Mouse (Mus musculus) lung, postnatal 4 days (tissue): ENCODE results near the gene Spink8.
"Not testable (repeated sequence)": the region's sequence is repeated elsewhere in the genome, so short reads cannot be mapped to it uniquely, and the experiment has no call there.

Experiments
- DNase-seq, 2 experiments: peaks; one replicate each; pipeline ENCODE4 v3.0.0; 2021

Spink8 gene

GRCm38 (mm10) chr9:109811980-109812379, at the start of gene Spink8:
Gene Spink8, plus strand, starts transcription at chr9:109812280.
- no peak for DNase-seq

DNA sequence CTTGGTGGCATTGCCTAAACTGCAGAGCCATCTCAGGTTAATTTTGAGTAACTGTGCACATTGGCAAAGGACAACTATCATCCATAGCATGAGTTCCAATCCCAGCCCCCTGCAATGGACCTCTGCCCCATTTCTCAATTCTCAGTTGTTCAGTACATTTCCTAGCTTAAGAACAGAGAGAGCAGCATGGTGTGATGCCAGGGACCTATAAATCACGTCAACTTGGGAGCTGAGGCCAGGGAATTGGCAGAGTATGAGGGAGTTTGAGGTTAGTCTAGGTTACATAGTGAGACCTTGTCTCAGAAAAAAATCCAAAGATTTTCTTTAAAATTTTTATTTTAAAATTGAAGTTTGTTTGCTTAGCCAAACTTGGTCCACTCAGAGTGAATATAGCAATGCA, 45.2 kb upstream of the Spink8 start:
- DNase-seq = not testable (repeated sequence)

GRCm38 (mm10) chr9:109790570-109790969, 21.5 kb upstream of the Spink8 start, which contains the start of gene Fbxw27:
Gene Fbxw27, minus strand, starts transcription at chr9:109790670.
- DNase-seq = not testable (repeated sequence)

GRCm38 (mm10) chr9:109795221-109795620, 16.9 kb upstream of the Spink8 start:
- DNase-seq = no peak

- no peak for DNase-seq
These were observed 16.3 kb upstream of the Spink8 start for GRCm38 (mm10) chr9:109795811-109796210.

- peak in 1 of 2 experiments; percentile 9 for DNase-seq
These were observed 14.0 kb upstream of the Spink8 start for GRCm38 (mm10) chr9:109798051-109798450.

- DNase-seq = not testable (repeated sequence)
These were observed 6.5 kb upstream of the Spink8 start for GRCm38 (mm10) chr9:109805596-109805995.

- DNase-seq = no peak
These were observed 5.8 kb upstream of the Spink8 start for GRCm38 (mm10) chr9:109806260-109806659.

DNA sequence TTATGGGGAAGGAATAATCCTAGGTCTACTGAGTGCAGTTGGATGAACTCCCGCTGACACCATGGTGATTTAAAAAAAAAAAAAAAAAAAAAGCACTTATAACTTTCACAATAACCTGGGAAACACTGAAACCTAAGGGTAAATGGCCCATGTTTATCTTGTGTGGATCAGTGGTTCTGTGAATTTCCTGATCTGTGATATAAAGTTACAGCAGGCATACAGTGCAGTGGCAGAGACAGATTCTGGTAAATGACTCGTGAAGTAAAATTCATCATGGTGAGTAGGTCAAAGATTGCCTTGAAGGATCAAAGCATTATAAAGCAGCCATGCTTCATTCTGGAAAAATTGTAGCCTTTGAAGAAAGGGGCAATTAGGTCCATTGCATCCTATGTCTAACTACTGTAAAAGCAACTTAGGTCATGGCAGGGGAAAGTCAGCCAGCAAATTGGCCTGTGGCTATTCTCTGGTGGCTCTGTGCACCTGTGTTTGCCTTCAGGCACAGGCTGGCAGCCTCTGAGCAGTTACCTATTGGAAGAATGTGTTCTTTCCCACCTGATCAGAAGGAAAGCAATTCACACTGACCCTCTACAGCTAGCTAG, 5.3 kb upstream of the Spink8 start:
- DNase-seq = no peak

DNA sequence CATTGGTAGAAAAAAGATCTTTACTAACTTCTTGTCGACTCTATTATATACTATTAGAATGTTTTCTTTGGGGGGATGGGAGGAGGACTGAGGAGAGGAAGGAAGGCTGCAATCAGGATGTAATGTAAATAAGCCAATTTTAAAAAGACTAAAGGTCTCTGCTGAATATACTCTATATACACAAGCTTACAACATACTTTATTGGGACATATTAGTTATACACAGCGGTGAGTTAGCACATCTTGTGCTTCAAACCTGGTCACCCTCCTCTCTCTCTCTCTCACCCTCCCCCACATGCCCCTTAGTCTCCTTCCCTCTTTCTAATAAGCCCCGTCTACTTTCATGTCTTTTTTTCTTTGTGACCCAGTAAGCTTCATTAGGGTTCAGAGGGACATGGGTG, 4.2 kb upstream of the Spink8 start:
- no peak for DNase-seq

DNA sequence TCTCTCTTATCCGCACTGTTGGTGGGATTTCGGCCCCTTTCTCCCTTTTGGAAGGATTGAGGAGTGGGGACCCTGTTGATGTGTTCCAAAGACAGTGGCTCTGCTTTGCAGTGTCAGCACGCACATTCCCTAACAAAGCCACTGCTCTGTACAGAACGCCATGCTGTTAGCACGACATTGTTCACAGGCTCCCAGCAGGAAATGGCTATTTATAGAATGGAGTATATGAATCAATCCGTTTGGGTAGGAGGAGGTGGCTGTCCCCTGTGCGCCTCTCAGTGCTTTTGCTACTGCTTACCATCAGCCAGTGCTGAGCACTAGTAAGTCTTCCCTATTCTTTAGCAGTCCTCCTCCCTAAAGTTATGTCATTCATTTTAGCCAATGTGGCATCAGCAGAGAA, 1.3 kb downstream of the Spink8 start:
- no peak for DNase-seq

- no peak for DNase-seq
These were observed 4.3 kb downstream of the Spink8 start for GRCm38 (mm10) chr9:109816341-109816740.

- DNase-seq = no peak
These were observed 13.7 kb downstream of the Spink8 start for GRCm38 (mm10) chr9:109825739-109826138.

- DNase-seq = no peak
These were observed 14.1 kb downstream of the Spink8 start for GRCm38 (mm10) chr9:109826181-109826580.

DNA sequence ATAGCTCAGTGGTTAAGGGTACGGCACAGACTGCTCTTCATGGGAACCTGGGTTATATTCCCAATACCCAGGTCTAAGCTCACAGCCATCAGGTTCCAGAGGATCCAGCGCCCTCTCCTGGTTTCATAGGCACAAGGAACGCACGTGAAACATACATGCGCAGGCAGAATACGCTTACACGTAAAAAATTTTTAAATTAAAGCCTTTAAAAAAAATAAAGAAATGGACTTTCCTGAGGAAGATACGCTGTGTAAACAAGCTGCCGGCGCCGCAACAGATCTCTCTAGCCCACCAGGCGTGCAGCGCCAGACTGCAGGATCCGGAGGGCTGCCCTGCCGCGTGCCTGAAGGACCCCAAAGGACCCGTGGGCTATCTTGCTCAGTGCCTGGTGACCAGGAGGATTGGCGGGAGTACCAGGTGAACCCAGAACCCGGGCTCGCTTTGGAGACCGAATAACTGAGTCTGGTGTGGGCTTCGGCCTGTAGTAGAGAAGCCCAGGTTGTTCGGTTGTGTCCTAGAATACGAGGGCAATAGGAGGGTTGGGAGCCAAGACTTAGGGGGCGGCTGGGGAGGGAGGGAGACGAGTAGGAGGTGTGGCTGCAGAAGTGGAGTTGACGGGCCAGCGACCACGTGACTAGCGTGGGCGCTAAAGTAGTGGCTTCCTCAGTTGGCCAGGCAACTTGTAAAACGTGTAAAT, 20.5 kb downstream of the Spink8 start, which contains the start of gene Nme6:
Gene Nme6, plus strand, starts transcription at position 359 of the 697 bp plus-strand sequence.
- DNase-seq = peak; percentile 87 to 89

DNA sequence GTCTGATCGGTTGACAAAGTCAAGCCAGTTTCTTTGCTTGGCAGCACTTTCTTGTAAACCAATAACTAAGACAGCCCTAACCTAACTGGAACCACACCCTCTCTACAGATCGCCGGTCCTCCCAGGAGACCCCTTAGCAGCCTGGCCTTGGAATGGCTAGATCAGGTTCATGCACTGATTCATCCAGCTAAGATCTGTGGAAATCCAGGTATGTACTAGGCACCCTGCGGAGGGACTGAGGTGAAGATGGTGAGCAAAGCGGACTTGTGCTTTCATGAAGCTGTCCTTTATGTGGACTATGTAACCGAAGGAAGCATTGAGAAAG, 21.0 kb downstream of the Spink8 start:
- no peak for DNase-seq

- peak; percentile 64 to 86 for DNase-seq
These were observed 37.3 kb downstream of the Spink8 start, which contains the start of gene Camp for GRCm38 (mm10) chr9:109849312-109849758. Gene Camp, minus strand, starts transcription at chr9:109849617.

DNA sequence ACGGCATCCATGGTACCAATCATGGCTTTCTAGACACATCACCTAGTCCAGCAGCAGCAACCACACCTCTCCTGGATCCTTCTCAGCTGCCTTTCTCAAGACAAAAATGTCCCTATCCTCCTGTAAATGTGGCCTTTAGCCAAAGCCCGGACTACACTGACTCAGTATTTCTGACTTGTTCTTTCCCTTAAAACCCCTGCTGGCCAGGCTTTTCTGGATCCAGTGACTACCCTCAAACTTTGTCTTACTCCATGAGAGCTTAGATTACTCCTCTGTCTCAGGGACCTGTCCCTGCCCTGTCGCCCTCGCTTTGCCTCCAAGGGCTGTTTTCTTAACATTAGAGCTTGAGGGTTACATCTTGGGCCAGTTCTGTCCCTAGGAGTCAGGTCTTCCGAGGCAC, 38.0 kb downstream of the Spink8 start:
- DNase-seq = no peak

GRCm38 (mm10) chr9:109854341-109854740, 42.3 kb downstream of the Spink8 start:
- DNase-seq = no peak

- no peak for DNase-seq
These were observed 43.9 kb downstream of the Spink8 start for GRCm38 (mm10) chr9:109855947-109856346.

DNA sequence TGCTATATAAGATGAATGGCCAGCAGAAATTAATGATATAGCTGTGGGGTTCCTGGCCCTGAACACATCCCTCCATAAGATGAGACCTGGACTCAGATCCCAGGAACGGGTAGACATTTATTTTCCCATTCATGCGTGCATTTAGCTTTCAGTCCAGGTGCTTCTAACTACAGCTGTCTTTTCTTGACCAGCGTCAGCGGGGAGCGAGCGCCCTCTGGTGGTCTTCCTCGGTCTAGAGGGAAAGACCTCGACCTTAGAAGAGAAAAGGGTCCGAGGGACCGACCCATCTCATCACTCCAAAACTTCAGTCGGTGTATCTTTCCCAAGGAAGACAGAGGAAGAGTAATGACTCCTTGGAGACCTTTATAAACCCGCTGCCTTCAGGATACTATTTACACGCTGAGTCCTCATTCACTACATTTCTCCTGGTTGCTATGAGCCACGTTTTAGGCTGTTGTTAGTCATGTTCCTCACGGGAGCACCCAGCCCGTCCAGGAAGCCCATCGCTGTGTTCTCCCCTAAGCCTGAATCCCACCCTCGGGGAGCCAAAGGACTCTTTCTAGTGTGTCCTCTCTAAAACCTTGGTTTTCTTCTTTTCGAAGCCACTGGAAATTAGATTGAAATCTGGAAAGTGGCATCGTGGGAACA, 50.4 kb downstream of the Spink8 start:
- peak; percentile 60 to 80 for DNase-seq

GRCm38 (mm10) chr9:109863085-109863484, 51.0 kb downstream of the Spink8 start:
- no peak for DNase-seq

- no peak for DNase-seq
These were observed 54.1 kb downstream of the Spink8 start for GRCm38 (mm10) chr9:109866218-109866617.
